Mouse (Mus musculus) intestine, embryonic 14.5 days (tissue): ENCODE results near the gene Cenpi. TPM values are rescaled to one million over a fixed set of nuclear protein-coding genes. Genes with fewer than 3 reads are reported as not detected.
A peak's percentile ranks its signal among the peaks of the same experiment; 100 is the strongest.
"Not testable (repeated sequence)": the region's sequence is repeated elsewhere in the genome, so short reads cannot be mapped to it uniquely, and the experiment has no call there.

Source experiments
- ATAC-seq: fragments of 200-750 bp; cut with Nextera tagmentation; replicated peaks from 2 replicates; pipeline ENCODE4 v1.8.0; 2017; ENCODE audit warnings: low read depth, moderate number of reproducible peaks, moderate TSS enrichment, moderate library complexity; ENCODE audit not compliant: low FRiP score, low TSS enrichment
- DNase-seq: peaks from one replicate; pipeline ENCODE4 v3.0.0-alpha.2; 2018; ENCODE audit warnings: low spot score
- H3K27ac ChIP-seq: fragments of 300-500 bp; sonication (generic); 2 replicates; pipeline ENCODE4 v1.5.1; 2014; ENCODE audit warnings: low read depth, mild to moderate bottlenecking, control low read depth
- H3K27me3 ChIP-seq: fragments of 300-500 bp; sonication (generic); replicated peaks from 2 replicates; pipeline ENCODE4 v1.6.1; 2014; ENCODE audit warnings: low read length, control low read depth; ENCODE audit not compliant: control insufficient read depth, insufficient read depth
- H3K36me3 ChIP-seq: fragments of 300-500 bp; sonication (generic); 2 replicates; pipeline ENCODE4 v1.6.1; 2014; ENCODE audit warnings: low read length, control low read depth; ENCODE audit not compliant: control insufficient read depth, insufficient read depth
- H3K4me1 ChIP-seq: fragments of 300-500 bp; sonication (generic); replicated peaks from 2 replicates; pipeline ENCODE4 v1.6.1; 2014; ENCODE audit warnings: low read length, control low read depth, mixed read lengths; ENCODE audit not compliant: control insufficient read depth, insufficient read depth
- H3K4me2 ChIP-seq: fragments of 300-500 bp; sonication (generic); 2 replicates; pipeline ENCODE4 v1.6.1; 2014; ENCODE audit warnings: low read length
- H3K4me3 ChIP-seq: fragments of 300-500 bp; sonication (generic); 2 replicates; pipeline ENCODE4 v1.5.1; 2014; ENCODE audit warnings: low read depth, low read length, control low read depth, mixed read lengths
- H3K9ac ChIP-seq: fragments of 300-500 bp; sonication (generic); 2 replicates; pipeline ENCODE4 v1.6.1; 2014; ENCODE audit warnings: mild to moderate bottlenecking, low read length
- H3K9me3 ChIP-seq: fragments of 300-500 bp; sonication (generic); 2 replicates; pipeline ENCODE4 v1.6.1; 2016; ENCODE audit warnings: low read length, control low read depth; ENCODE audit not compliant: control insufficient read depth
- WGBS: fragments of 180-500 bp; shearing (Covaris S2); extraction: QIAGEN DNeasy Blood & Tissue Kit; methylation state at CpG from one replicate; pipeline ENCODE4 v1.1.7; 2014; 5-methylcytosine and 5-hydroxymethylcytosine counted together
- polyA plus RNA-seq: library from polyadenylated mRNA; unstranded; fragments of >200 nt; fragmentation: Nextera tagmentation; extraction: Ambion mirVana; gene quantifications from 2 replicates; pipeline ENCODE4 v1.2.1, GENCODE M21; 2014

Cenpi gene
- polyA plus RNA-seq, 1 experiment from 2014 or later = 33.8 TPM

DNA sequence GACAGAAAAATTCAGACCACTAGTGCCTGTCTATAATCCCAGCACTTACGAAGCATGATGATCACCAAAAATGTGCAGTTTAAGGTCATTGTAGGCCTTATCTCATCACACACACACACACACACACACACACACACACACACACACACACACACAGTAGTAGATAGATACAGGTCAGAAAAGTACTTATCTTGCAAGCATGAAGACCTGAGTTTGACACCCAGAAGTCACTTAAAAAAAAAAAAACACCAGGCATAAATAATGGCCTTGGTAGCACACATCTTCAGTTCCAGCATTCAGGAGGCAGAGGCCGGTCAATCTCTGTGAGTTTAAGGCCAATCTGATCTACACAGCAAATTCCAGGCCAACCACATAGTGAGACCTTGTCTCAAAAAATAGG lies 20.6 kb upstream of the Cenpi start:
- 83% methylated on average over 2 of the region's 2 CpGs for WGBS
- no peaks in the 10 kb centered on the region for H3K36me3 ChIP-seq
- no peak overlapping the region for H3K27ac ChIP-seq
- no peak for DNase-seq
- no peak overlapping the region for H3K4me2 ChIP-seq
- ATAC-seq = no peak
- H3K9ac ChIP-seq = no peak overlapping the region
- no peaks in the 10 kb centered on the region for H3K4me1 ChIP-seq
- no peaks in the 10 kb centered on the region for H3K27me3 ChIP-seq
- H3K9me3 ChIP-seq = no peaks in the 10 kb centered on the region
- no peak overlapping the region for H3K4me3 ChIP-seq

DNA sequence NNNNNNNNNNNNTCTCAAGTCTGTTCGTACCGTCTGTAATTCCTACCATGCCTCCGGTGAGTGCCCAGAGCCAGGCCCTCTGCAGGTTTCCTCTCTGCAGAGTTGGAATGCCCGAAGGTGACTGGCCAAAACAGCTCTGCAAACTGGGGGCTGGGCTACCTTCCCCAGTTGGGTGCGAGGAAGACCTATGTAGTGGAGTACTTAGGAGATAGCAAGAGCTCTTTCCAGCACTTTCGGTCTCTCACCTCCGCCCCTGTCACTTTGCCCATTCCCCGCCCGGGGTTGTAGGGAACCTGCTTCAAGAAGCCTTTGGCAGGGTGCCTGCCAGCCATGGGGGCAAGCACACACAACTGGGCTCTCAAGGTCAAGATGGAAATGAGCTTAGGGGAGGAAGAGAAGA lies 11.6 kb upstream of the Cenpi start:
- H3K4me1 ChIP-seq = no peaks in the 10 kb centered on the region
- H3K4me2 ChIP-seq = peak overlapping the region; percentile 57
- no peaks in the 10 kb centered on the region; the same call in 1 of the 2 replicates for H3K27me3 ChIP-seq
- H3K9me3 ChIP-seq = no peaks in the 10 kb centered on the region
- H3K9ac ChIP-seq = peak overlapping the region; percentile 37; the same call in 1 of the 2 replicates
- no peak for DNase-seq
- peak overlapping the region; percentile 44 for H3K4me3 ChIP-seq
- 0 out of 2 replicates have a peak, but pooled peaks have one; percentile 23 for ATAC-seq
- H3K27ac ChIP-seq = no peak overlapping the region
- 28% methylated on average over 9 of the region's 9 CpGs for WGBS
- no peaks in the 10 kb centered on the region for H3K36me3 ChIP-seq

DNA sequence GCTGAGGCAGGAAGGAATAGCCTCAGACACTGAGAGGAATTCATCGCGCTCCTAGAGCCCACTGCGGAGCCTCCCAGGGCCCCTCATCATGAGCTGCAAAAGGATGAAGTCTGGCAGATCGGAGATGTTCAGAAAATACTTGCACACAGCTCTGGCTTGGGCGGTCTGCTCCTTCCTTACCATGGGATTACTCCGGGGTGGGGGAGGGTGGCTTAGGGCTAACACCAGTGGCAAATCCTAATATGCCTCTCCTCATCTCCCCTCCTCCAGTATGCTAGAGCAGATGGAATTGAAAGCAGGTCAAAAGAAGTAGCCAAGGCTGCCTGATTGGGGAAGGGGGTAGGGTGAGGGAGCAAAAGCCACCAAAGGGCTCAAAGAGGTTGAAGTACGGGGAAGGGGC lies 11.1 kb upstream of the Cenpi start:
- Histone ChIP-seq H3K4me1 (no peaks in the 10 kb centered on the region), H3K36me3 (no peaks in the 10 kb centered on the region), H3K27ac (no peak overlapping the region), H3K27me3 (no peaks in the 10 kb centered on the region; the same call in 1 of the 2 replicates), H3K4me3 (peak overlapping the region; percentile 44; the same call in 1 of the 2 replicates), H3K9ac (no peak overlapping the region), H3K4me2 (peak overlapping the region; percentile 57), H3K9me3 (no peaks in the 10 kb centered on the region)
- DNase-seq (no peak), ATAC-seq (no peak)
- WGBS = 39% methylated on average over 7 of the region's 7 CpGs

DNA sequence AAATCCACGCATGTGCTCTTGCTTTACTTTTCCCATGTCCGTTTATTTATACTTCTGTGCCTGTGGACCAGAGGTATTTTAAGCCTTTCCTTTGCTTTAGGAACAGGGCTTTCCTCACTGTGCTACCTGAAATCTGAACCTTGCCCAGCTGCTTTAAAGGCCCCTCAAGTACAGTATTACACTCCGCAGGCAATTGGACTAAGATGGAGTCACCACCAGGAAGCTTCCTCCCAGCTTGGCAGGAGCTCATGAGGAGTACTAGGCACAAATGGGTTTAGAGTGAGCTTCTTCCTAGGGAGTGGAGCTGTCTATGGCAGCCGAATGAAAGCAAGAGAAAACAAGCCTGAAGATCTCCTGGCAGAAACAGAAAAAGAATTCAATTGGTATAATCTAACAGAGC lies 10.7 kb upstream of the Cenpi start:
- H3K9ac ChIP-seq = no peak overlapping the region
- H3K9me3 ChIP-seq = no peaks in the 10 kb centered on the region
- no peaks in the 10 kb centered on the region for H3K36me3 ChIP-seq
- DNase-seq (no peak), ATAC-seq (no peak)
- H3K27me3 ChIP-seq = no peaks in the 10 kb centered on the region; the same call in 1 of the 2 replicates
- 0 out of 2 replicates have a peak overlapping the region, but pooled peaks have one; percentile 44 for H3K4me3 ChIP-seq
- H3K4me1 ChIP-seq = no peaks in the 10 kb centered on the region
- no peak overlapping the region for H3K27ac ChIP-seq
- peak overlapping the region; percentile 57; the same call in 1 of the 2 replicates for H3K4me2 ChIP-seq
- 41% methylated on average over 4 of the region's 4 CpGs for WGBS

DNA sequence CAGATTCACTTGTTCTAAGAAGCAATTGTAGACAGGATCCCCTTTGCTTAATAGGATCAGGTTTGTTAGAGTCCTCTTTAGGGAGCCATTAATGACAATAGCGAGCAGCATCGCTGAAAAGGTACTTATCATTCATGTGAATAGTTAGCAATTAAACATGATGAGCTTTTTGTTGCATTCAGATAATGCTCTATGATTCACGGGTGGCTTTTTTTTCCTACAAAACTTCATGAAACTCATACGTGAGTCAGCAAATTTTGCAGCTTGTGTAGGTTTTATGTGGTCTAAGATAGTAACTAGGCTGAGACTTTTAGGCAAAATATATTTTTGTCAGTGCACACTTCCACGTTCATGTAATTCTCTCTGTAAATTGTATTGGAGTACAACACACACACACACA lies 7.7 kb upstream of the Cenpi start:
- Histone ChIP-seq H3K9me3 (no peaks in the 10 kb centered on the region), H3K4me2 (no peak overlapping the region), H3K27ac (no peak overlapping the region), H3K27me3 (no peaks in the 10 kb centered on the region; the same call in 1 of the 2 replicates), H3K4me3 (no peak overlapping the region), H3K36me3 (no peaks in the 10 kb centered on the region), H3K4me1 (no peaks in the 10 kb centered on the region), H3K9ac (no peak overlapping the region)
- 71% methylated on average over 5 of the region's 5 CpGs for WGBS
- no peak for ATAC-seq
- no peak for DNase-seq

DNA sequence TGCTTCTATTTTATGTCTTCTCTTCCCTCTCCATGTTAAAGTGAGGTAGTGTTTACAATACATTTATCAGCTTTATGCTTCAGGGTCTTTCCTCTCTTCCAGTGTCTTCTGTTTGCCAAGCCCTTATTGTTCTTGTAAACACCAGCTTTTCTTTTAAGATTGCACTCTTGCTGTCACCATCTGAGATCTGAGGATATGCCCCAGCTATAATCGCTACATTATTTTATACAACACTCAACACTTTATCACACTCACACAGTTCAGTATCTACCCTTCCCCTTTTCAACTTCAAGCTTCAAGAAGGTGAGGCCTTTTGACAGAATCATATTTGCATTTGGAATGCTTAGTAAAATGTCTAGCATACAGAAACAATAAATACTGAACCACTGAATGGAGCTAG lies 4.6 kb upstream of the Cenpi start:
- no peak for DNase-seq
- no peak overlapping the region for H3K4me3 ChIP-seq
- H3K4me1 ChIP-seq = no peaks in the 10 kb centered on the region
- no peaks in the 10 kb centered on the region for H3K36me3 ChIP-seq
- ATAC-seq = no peak
- H3K9ac ChIP-seq = no peak overlapping the region
- H3K9me3 ChIP-seq = no peaks in the 10 kb centered on the region
- no peak overlapping the region for H3K4me2 ChIP-seq
- WGBS = 96% methylated on average over 1 of the region's 1 CpGs
- H3K27me3 ChIP-seq = no peaks in the 10 kb centered on the region
- H3K27ac ChIP-seq = no peak overlapping the region

DNA sequence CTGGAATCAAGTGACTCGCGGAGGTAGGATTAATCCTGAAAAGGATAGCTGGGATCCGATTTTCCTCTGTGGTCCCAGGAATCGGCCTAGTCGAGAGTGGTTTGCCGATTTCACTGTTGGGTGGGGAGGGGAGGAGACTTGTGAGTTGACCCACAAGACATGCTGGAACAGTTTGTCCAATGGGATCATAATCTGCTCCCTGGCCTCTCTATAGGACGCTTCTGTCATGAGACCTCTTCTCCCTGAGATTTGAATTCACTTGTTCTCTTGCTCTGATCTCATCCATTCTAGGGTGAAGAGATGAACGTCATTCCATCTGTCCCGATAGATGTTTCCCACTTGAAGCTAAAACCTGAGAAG lies 371 bp downstream of the Cenpi start:
- Histone ChIP-seq H3K9me3 (no peaks in the 10 kb centered on the region), H3K9ac (peak overlapping the region; percentile 52), H3K4me2 (peak overlapping the region; percentile 51), H3K27ac (no peak overlapping the region), H3K36me3 (peaks cover 9% of the 10 kb centered on the region; the same call in 1 of the 2 replicates), H3K4me1 (no peaks in the 10 kb centered on the region), H3K4me3 (peak overlapping the region; percentile 41), H3K27me3 (no peaks in the 10 kb centered on the region)
- ATAC-seq (peak; percentile 89), DNase-seq (no peak)
- WGBS = 18% methylated on average over 9 of the region's 9 CpGs

DNA sequence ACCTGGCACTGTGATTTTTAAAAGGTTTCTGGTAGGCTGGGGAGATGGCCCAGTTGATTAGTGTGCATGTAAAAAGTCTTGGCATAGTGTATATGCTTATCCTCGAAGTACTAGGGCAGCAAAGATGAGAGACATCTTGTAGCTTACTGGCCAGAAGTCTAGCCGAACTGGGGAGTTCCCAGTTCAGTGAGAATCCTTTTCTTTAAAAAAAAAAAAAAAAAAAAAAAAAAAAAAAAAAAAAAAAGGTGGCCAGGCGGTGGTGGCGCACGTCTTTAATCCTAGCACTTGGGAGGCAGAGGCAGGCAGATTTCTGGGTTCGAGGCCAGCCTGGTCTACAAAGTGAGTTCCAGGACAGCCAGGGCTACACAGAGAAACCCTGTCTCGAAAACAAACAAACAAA lies 3.3 kb downstream of the Cenpi start:
- not testable (repeated sequence) for H3K4me3 ChIP-seq

DNA sequence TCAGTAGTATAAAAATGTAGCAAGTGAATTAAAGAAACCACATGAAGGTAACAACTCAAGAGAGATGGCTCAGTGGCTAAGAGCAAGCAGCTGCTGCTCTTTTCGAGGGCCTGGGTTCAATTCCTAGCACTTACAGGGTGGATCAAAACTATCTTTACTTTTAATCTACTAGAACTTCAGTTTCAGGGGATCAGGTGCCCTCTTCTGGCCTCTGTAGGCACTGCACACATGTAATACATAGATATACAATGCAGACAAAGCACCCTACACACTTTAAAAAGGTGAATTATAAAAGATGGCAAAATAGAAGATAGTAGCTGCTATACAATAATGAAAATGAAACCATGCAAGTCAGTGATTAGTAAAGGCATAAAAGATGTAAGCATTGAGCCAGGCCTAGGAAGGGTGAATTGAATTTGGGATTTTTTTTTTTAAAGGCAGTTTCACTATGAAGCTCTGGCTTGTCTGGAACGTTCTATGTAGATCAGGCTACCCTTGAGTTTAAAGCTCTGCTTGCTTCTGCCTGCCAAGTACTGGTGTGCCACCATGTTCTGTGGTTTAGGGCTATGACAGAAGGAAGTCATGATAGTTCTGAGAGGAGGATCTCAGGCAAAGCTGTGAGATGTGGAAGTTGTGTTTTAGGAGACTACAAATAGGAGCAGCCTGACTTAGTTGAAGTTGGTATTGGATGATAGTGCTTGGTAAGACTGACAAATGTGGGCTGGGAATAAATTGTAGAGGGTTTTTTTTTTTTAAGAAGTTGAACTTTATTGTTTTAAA lies 11.5 kb downstream of the Cenpi start:
- Histone ChIP-seq H3K4me2 (no peak overlapping the region), H3K36me3 (peaks cover 6% of the 10 kb centered on the region; the same call in 1 of the 2 replicates), H3K27ac (no peak overlapping the region), H3K9ac (no peak overlapping the region), H3K9me3 (no peaks in the 10 kb centered on the region), H3K4me1 (no peaks in the 10 kb centered on the region), H3K27me3 (no peaks in the 10 kb centered on the region), H3K4me3 (no peak overlapping the region)
- ATAC-seq = no peak
- no peak for DNase-seq
- 90% methylated on average over 2 of the region's 2 CpGs for WGBS

More for the DNA sequence above, 3.3 kb downstream of the Cenpi start:
- not testable (repeated sequence) for ATAC-seq, H3K27ac ChIP-seq, H3K36me3 ChIP-seq, H3K27me3 ChIP-seq, DNase-seq, H3K9ac ChIP-seq, H3K9me3 ChIP-seq, H3K4me1 ChIP-seq, H3K4me2 ChIP-seq
- WGBS = 92% methylated on average over 7 of the region's 7 CpGs
